Mouse (Mus musculus): ENCODE results near the gene Rtp4. TPM values are rescaled to one million over a fixed set of nuclear protein-coding genes. Genes with fewer than 3 reads are reported as not detected.
A peak's percentile ranks its signal among the peaks of the same experiment; 100 is the strongest.

Rtp4 gene
- 0.22 TPM in 1 of 2 replicates, not detected in the other for total RNA-seq (2012; rRNA removed)

GRCm38 (mm10) chr16:23520235-23520871, at the start of gene Rtp4, which contains the start of gene Masp1:
Gene Rtp4, plus strand, starts transcription at chr16:23520291.
Gene Masp1, minus strand, starts transcription at chr16:23520815.
- Histone ChIP-seq H3K9ac (ENCODE audit: insufficient read depth, low read depth, low read length, poor library complexity, severe bottlenecking) (no peak within 1 kb of the TSS), H3K4me3 (ENCODE audit: insufficient read depth in 1 of 2, low read depth in 1 of 2, low read length in 2 of 2, poor library complexity in 1 of 2, severe bottlenecking in 1 of 2) (peak within 1 kb of the TSS in 1 of 2 experiments; percentile 42; a peak in 1 of 4 replicates), H3K27ac (ENCODE audit: insufficient read depth, low read depth, low read length, poor library complexity, severe bottlenecking) (no peak within 1 kb of the TSS), H3K36me3 (ENCODE audit: control insufficient read depth, insufficient read depth, low read length, poor library complexity, severe bottlenecking) (no peaks in the 10 kb centered on the region), H3K4me1 (ENCODE audit: control insufficient read depth in 2 of 2, insufficient read depth in 2 of 2, low read length in 2 of 2, poor library complexity in 1 of 2) (no peaks in the 10 kb centered on the region), H3K9me3 (ENCODE audit: control insufficient read depth, insufficient read depth, low read depth, low read length) (no peaks in the 10 kb centered on the region)
- no peak for TF ChIP-seq ZC3H11A (IDR thresholded peaks at IDR 0.05; ENCODE audit: borderline replicate concordance, low read depth, low read length)
- no peak for TF ChIP-seq HCFC1 (IDR thresholded peaks at IDR 0.05; ENCODE audit: borderline replicate concordance, insufficient read depth, low read length)
- TF ChIP-seq CHD2 (IDR thresholded peaks at IDR 0.05; ENCODE audit: low read depth, low read length) = no peak
- TF ChIP-seq MAFK (IDR thresholded peaks at IDR 0.05; ENCODE audit: insufficient read depth, low read depth, low read length) = no peak
- no peak for TF ChIP-seq ZNF384 (IDR thresholded peaks at IDR 0.05; ENCODE audit: low read depth, low read length)
- DNase-seq (ENCODE audit: low read depth, low spot score) = no peak
- in situ Hi-C loops (cut with MboI; ENCODE audit: low sequenced_read_pairs in 2 of 2, unreplicated experiment in 2 of 2) = no loop called here

- no peak for DNase-seq (ENCODE audit: low read depth, low spot score)
- Histone ChIP-seq H3K9me3 (ENCODE audit: control insufficient read depth, insufficient read depth, low read depth, low read length) (no peaks in the 10 kb centered on the region), H3K27ac (ENCODE audit: insufficient read depth, low read depth, low read length, poor library complexity, severe bottlenecking) (no peak overlapping the region), H3K36me3 (ENCODE audit: control insufficient read depth, insufficient read depth, low read length, poor library complexity, severe bottlenecking) (no peaks in the 10 kb centered on the region), H3K4me1 (ENCODE audit: control insufficient read depth in 2 of 2, insufficient read depth in 2 of 2, low read length in 2 of 2, poor library complexity in 1 of 2) (no peaks in the 10 kb centered on the region), H3K4me3 (ENCODE audit: insufficient read depth in 1 of 2, low read depth in 1 of 2, low read length in 2 of 2, poor library complexity in 1 of 2, severe bottlenecking in 1 of 2) (no peak overlapping the region), H3K9ac (ENCODE audit: insufficient read depth, low read depth, low read length, poor library complexity, severe bottlenecking) (no peak overlapping the region)
- TF ChIP-seq CHD2 (IDR thresholded peaks at IDR 0.05; ENCODE audit: low read depth, low read length) (no peak), ZC3H11A (IDR thresholded peaks at IDR 0.05; ENCODE audit: borderline replicate concordance, low read depth, low read length) (no peak), MAFK (IDR thresholded peaks at IDR 0.05; ENCODE audit: insufficient read depth, low read depth, low read length) (no peak), ZNF384 (IDR thresholded peaks at IDR 0.05; ENCODE audit: low read depth, low read length) (no peak), HCFC1 (IDR thresholded peaks at IDR 0.05; ENCODE audit: borderline replicate concordance, insufficient read depth, low read length) (no peak)
- in situ Hi-C loops (cut with MboI; ENCODE audit: low sequenced_read_pairs in 2 of 2, unreplicated experiment in 2 of 2) = loop anchor here in 1 of 2 experiments (25.0 kb wide), 1 partner anchor 166 kb away; no protein-coding TSS in a partner anchor
Measured at GRCm38 (mm10) chr16:23471551-23471950, 48.5 kb upstream of the Rtp4 start.

GRCm38 (mm10) chr16:23472046-23472445, 48.0 kb upstream of the Rtp4 start:
- H3K4me3 ChIP-seq (ENCODE audit: insufficient read depth in 1 of 2, low read depth in 1 of 2, low read length in 2 of 2, poor library complexity in 1 of 2, severe bottlenecking in 1 of 2) = no peak overlapping the region
- TF ChIP-seq ZC3H11A (IDR thresholded peaks at IDR 0.05; ENCODE audit: borderline replicate concordance, low read depth, low read length) = no peak
- TF ChIP-seq CHD2 (IDR thresholded peaks at IDR 0.05; ENCODE audit: low read depth, low read length) = no peak
- TF ChIP-seq ZNF384 (IDR thresholded peaks at IDR 0.05; ENCODE audit: low read depth, low read length) = no peak
- TF ChIP-seq HCFC1 (IDR thresholded peaks at IDR 0.05; ENCODE audit: borderline replicate concordance, insufficient read depth, low read length) = no peak
- TF ChIP-seq MAFK (IDR thresholded peaks at IDR 0.05; ENCODE audit: insufficient read depth, low read depth, low read length) = no peak
- no peaks in the 10 kb centered on the region for H3K36me3 ChIP-seq (ENCODE audit: control insufficient read depth, insufficient read depth, low read length, poor library complexity, severe bottlenecking)
- no peak overlapping the region for H3K27ac ChIP-seq (ENCODE audit: insufficient read depth, low read depth, low read length, poor library complexity, severe bottlenecking)
- no peak overlapping the region for H3K9ac ChIP-seq (ENCODE audit: insufficient read depth, low read depth, low read length, poor library complexity, severe bottlenecking)
- H3K4me1 ChIP-seq (ENCODE audit: control insufficient read depth in 2 of 2, insufficient read depth in 2 of 2, low read length in 2 of 2, poor library complexity in 1 of 2) = peaks cover 0 to 3% of the 10 kb centered on the region in 2 experiments; a peak in 2 of 4 replicates
- no peaks in the 10 kb centered on the region for H3K9me3 ChIP-seq (ENCODE audit: control insufficient read depth, insufficient read depth, low read depth, low read length)
- no peak for DNase-seq (ENCODE audit: low read depth, low spot score)
- in situ Hi-C loops (cut with MboI; ENCODE audit: low sequenced_read_pairs in 2 of 2, unreplicated experiment in 2 of 2) = loop anchor here in 1 of 2 experiments (25.0 kb wide), 1 partner anchor 165 kb away; no protein-coding TSS in a partner anchor

GRCm38 (mm10) chr16:23475651-23476050, 44.4 kb upstream of the Rtp4 start:
- in situ Hi-C loops (cut with MboI; ENCODE audit: low sequenced_read_pairs in 2 of 2, unreplicated experiment in 2 of 2) = no loop called here
- Histone ChIP-seq H3K4me1 (ENCODE audit: control insufficient read depth in 2 of 2, insufficient read depth in 2 of 2, low read length in 2 of 2, poor library complexity in 1 of 2) (peaks cover 3 to 5% of the 10 kb centered on the region in 2 experiments; a peak in 3 of 4 replicates), H3K36me3 (ENCODE audit: control insufficient read depth, insufficient read depth, low read length, poor library complexity, severe bottlenecking) (no peaks in the 10 kb centered on the region), H3K9ac (ENCODE audit: insufficient read depth, low read depth, low read length, poor library complexity, severe bottlenecking) (no peak overlapping the region), H3K4me3 (ENCODE audit: insufficient read depth in 1 of 2, low read depth in 1 of 2, low read length in 2 of 2, poor library complexity in 1 of 2, severe bottlenecking in 1 of 2) (no peak overlapping the region), H3K9me3 (ENCODE audit: control insufficient read depth, insufficient read depth, low read depth, low read length) (no peaks in the 10 kb centered on the region), H3K27ac (ENCODE audit: insufficient read depth, low read depth, low read length, poor library complexity, severe bottlenecking) (no peak overlapping the region)
- no peak for DNase-seq (ENCODE audit: low read depth, low spot score)
- TF ChIP-seq HCFC1 (IDR thresholded peaks at IDR 0.05; ENCODE audit: borderline replicate concordance, insufficient read depth, low read length) = no peak
- no peak for TF ChIP-seq MAFK (IDR thresholded peaks at IDR 0.05; ENCODE audit: insufficient read depth, low read depth, low read length)
- TF ChIP-seq ZC3H11A (IDR thresholded peaks at IDR 0.05; ENCODE audit: borderline replicate concordance, low read depth, low read length) = no peak
- TF ChIP-seq CHD2 (IDR thresholded peaks at IDR 0.05; ENCODE audit: low read depth, low read length) = no peak
- no peak for TF ChIP-seq ZNF384 (IDR thresholded peaks at IDR 0.05; ENCODE audit: low read depth, low read length)

Data from ES-E14 (cell line).